In genomic region chr1:74935402-74935801, GRCm38 (mm10) we compare ENCODE assay signal across 9 mouse cellular contexts. TPM values are rescaled to one million over a fixed set of nuclear protein-coding genes. Genes with fewer than 3 reads are reported as not detected.
DNase-seq lines count a peak whose midpoint lies in the region; ATAC-seq and TF ChIP-seq lines count a peak whose summit lies in the region.
"Had no signal": no experiment of that assay in that cellular context is flagged by ENCODE, and none has a peak within 500 bp of the region (broad histone marks: within the 10 kb centered on the region; RNA-seq: fewer than 3 reads in every experiment).

Gene Cfap65, minus strand, starts transcription at chr1:74935599.

- no peaks in the 10 kb centered on the region for H3K4me1 ChIP-seq in lung, embryonic 14.5 days (ENCODE audit: insufficient read depth)
- 0 out of 2 replicates have a peak, but pooled peaks cover 3% of the 10 kb centered on the region for H3K4me1 ChIP-seq in forebrain, embryonic 10.5 days
- H3K4me1 ChIP-seq in neural tube, embryonic 13.5 days (replicated peaks) = no peaks in the 10 kb centered on the region; the same call in 1 of the 2 replicates

- WGBS in lung, embryonic 14.5 days = 1% methylated on average over 18 of the region's 18 CpGs
- WGBS in forebrain, embryonic 10.5 days = 2% methylated on average over 18 of the region's 18 CpGs
- 3% methylated on average over 18 of the region's 18 CpGs for WGBS in neural tube, embryonic 13.5 days

- no peak within 1 kb of the TSS for H3K9ac ChIP-seq in lung, embryonic 14.5 days
- H3K9ac ChIP-seq in neural tube, embryonic 13.5 days = peak within 1 kb of the TSS; percentile 63

- no peaks in the 10 kb centered on the region for H3K36me3 ChIP-seq in lung, embryonic 14.5 days (ENCODE audit: insufficient read depth)
- H3K36me3 ChIP-seq in forebrain, embryonic 10.5 days (replicated peaks) = no peaks in the 10 kb centered on the region
- H3K36me3 ChIP-seq in neural tube, embryonic 13.5 days = no peaks in the 10 kb centered on the region

- no peak for TF ChIP-seq CTCF in lung, embryonic 14.5 days (IDR thresholded peaks at IDR 0.05; ENCODE audit: low read depth)

- peaks cover 5% of the 10 kb centered on the region; the same call in 1 of the 2 replicates for H3K27me3 ChIP-seq in lung, embryonic 14.5 days (ENCODE audit: insufficient read depth, low read length)
- peaks cover 51% of the 10 kb centered on the region for H3K27me3 ChIP-seq in forebrain, embryonic 10.5 days (ENCODE audit: poor library complexity, severe bottlenecking)
- H3K27me3 ChIP-seq in neural tube, embryonic 13.5 days = peaks cover 74% of the 10 kb centered on the region

- H3K27ac ChIP-seq in lung, embryonic 14.5 days (ENCODE audit: low read depth) = no peak within 1 kb of the TSS
- no peak within 1 kb of the TSS for H3K27ac ChIP-seq in forebrain, embryonic 10.5 days
- H3K27ac ChIP-seq in neural tube, embryonic 13.5 days (replicated peaks) = no peak within 1 kb of the TSS

- no peak for ATAC-seq in lung, embryonic 14.5 days (ENCODE audit: insufficient read depth)
- ATAC-seq in neural tube, embryonic 13.5 days (ENCODE audit: low read depth) = peak; percentile 79; the same call in 1 of the 2 replicates

- peak within 1 kb of the TSS; percentile 45; the same call in 1 of the 2 replicates for H3K4me2 ChIP-seq in lung, embryonic 14.5 days
- H3K4me2 ChIP-seq in neural tube, embryonic 13.5 days = peak within 1 kb of the TSS; percentile 63

- intact Hi-C loops in left cerebral cortex, postnatal 4 days (cut with DNase I) = no loop called here

- no peak within 1 kb of the TSS; the same call in 1 of the 2 replicates for H3K4me3 ChIP-seq in lung, embryonic 14.5 days (ENCODE audit: low read depth, low read length)
- peak within 1 kb of the TSS; percentile 47 for H3K4me3 ChIP-seq in forebrain, embryonic 10.5 days
- H3K4me3 ChIP-seq in neural tube, embryonic 13.5 days = peak within 1 kb of the TSS; percentile 38

- no peaks in the 10 kb centered on the region for H3K9me3 ChIP-seq in lung, embryonic 14.5 days (ENCODE audit: low read depth, low read length)
- no peaks in the 10 kb centered on the region for H3K9me3 ChIP-seq in forebrain, embryonic 10.5 days
- no peaks in the 10 kb centered on the region for H3K9me3 ChIP-seq in neural tube, embryonic 13.5 days

- DNase-seq in lung, embryonic 14.5 days = peak; percentile 72
- no peak for DNase-seq in lung, postnatal 14 days
- DNase-seq in forebrain, embryonic 10.5 days (ENCODE audit: extremely low spot score, low spot score) = peak; percentile 40
- DNase-seq in kidney, adult 18-20 months = peak; percentile 78
- DNase-seq in left cerebral cortex, postnatal 4 days = peak; percentile 48
- DNase-seq in spleen, postnatal 36 days (ENCODE audit: low spot score in 2 of 2) = no peak
- DNase-seq in gastrocnemius, adult 18-20 months (ENCODE audit: low spot score) = no peak

RNA-seq across cellular contexts. Expression of gene Cfap65, which starts in this region (rescaled TPM):
- polyA plus RNA-seq in lung, embryonic 14.5 days (2014; fragmentation: Nextera tagmentation; extraction: Ambion mirVana) = 0.05 and 0.14 TPM in 2 replicates
- polyA plus RNA-seq in forebrain, embryonic 10.5 days (2016; fragmentation: Nextera tagmentation; extraction: Ambion mirVana) = 0.04 and 0.25 TPM in 2 replicates
- 1 to 10 TPM; 1.5 to 1.8 TPM for total RNA-seq in left cerebral cortex, postnatal 4 days (2021)
- 0.04 and 0.14 TPM in 2 replicates for polyA plus RNA-seq in neural tube, embryonic 13.5 days (2015; fragmentation: Nextera tagmentation; extraction: Ambion mirVana)
- total RNA-seq in gastrocnemius, adult 18-20 months (2021) = not detected
- polyA plus RNA-seq: liver, embryonic 16.5 days had no signal

Comparison
In these comparisons a context has a peak if more than half of its experiments do, and no peak if none do; other contexts are left out.
1. Peak in DNase-seq and H3K4me2 ChIP-seq in lung, embryonic 14.5 days; RNA of the gene not detected or under 1 TPM.
2. Peak in DNase-seq and H3K4me3 ChIP-seq in forebrain, embryonic 10.5 days; RNA of the gene not detected or under 1 TPM.
3. Peak in ATAC-seq, H3K4me3 ChIP-seq, H3K9ac ChIP-seq and H3K4me2 ChIP-seq in neural tube, embryonic 13.5 days; RNA of the gene not detected or under 1 TPM.
4. DNase-seq: peak in kidney, adult 18-20 months (single experiment) and left cerebral cortex, postnatal 4 days (single experiment); none in lung, postnatal 14 days (single experiment), spleen, postnatal 36 days (0 of 2) and gastrocnemius, adult 18-20 months (single experiment).